Comparison of ENCODE assay signal across 14 mouse cellular contexts in genomic region chr5:72857756-72858155, GRCm38 (mm10). TPM values are rescaled to one million over a fixed set of nuclear protein-coding genes. Genes with fewer than 3 reads are reported as not detected.
A peak's percentile ranks its signal among the peaks of the same experiment; 100 is the strongest.
DNase-seq lines count a peak whose midpoint lies in the region; ATAC-seq and TF ChIP-seq lines count a peak whose summit lies in the region.
"Had no signal": no experiment of that assay in that cellular context is flagged by ENCODE, and none has a peak within 500 bp of the region (broad histone marks: within the 10 kb centered on the region; RNA-seq: fewer than 3 reads in every experiment).

No protein-coding gene starts in this region.

- no peak for TF ChIP-seq EP300 in lung, postnatal 0 days (IDR thresholded peaks at IDR 0.05)

- WGBS in lung, postnatal 0 days = 52% methylated on average over 4 of the region's 4 CpGs
- WGBS in limb, embryonic 14.5 days = 69% methylated on average over 4 of the region's 4 CpGs

- H3K36me3 ChIP-seq in lung, postnatal 0 days (ENCODE audit: insufficient read depth, low read length) = no peaks in the 10 kb centered on the region
- H3K36me3 ChIP-seq in limb, embryonic 14.5 days (ENCODE audit: control insufficient read depth, insufficient read depth, low read length) = no peaks in the 10 kb centered on the region
- H3K36me3 ChIP-seq: forebrain, embryonic 10.5 days; neural tube, embryonic 13.5 days had no signal

- TF ChIP-seq POLR2A in limb, embryonic 14.5 days (IDR thresholded peaks at IDR 0.05; ENCODE audit: borderline replicate concordance, extremely low read depth, insufficient read depth, insufficient read length) = no peak

- H3K9ac ChIP-seq in lung, postnatal 0 days (replicated peaks; ENCODE audit: low read depth) = no peak overlapping the region
- H3K9ac ChIP-seq in limb, embryonic 14.5 days (ENCODE audit: low read depth, low read length, severe bottlenecking) = no peak overlapping the region
- H3K9ac ChIP-seq: neural tube, embryonic 13.5 days had no signal

- H3K9me3 ChIP-seq in lung, postnatal 0 days (ENCODE audit: low read length) = no peaks in the 10 kb centered on the region
- H3K9me3 ChIP-seq in limb, embryonic 14.5 days (ENCODE audit: control insufficient read depth, low read length) = 0 out of 2 replicates have a peak, but pooled peaks cover 7% of the 10 kb centered on the region
- H3K9me3 ChIP-seq: neural tube, embryonic 13.5 days had no signal

- ATAC-seq in lung, postnatal 0 days = peak; percentile 61
- peak; percentile 42; the same call in 1 of the 2 replicates for ATAC-seq in limb, embryonic 14.5 days (ENCODE audit: low FRiP score, low read depth)
- ATAC-seq: Patski had no signal

- H3K4me1 ChIP-seq in lung, postnatal 0 days (ENCODE audit: insufficient read depth, low read depth, low read length) = peaks cover 3% of the 10 kb centered on the region; the same call in 1 of the 2 replicates
- H3K4me1 ChIP-seq in limb, embryonic 14.5 days (ENCODE audit: control insufficient read depth, insufficient read depth, low read length) = peaks cover 13% of the 10 kb centered on the region

- H3K27me3 ChIP-seq in lung, postnatal 0 days (replicated peaks; ENCODE audit: insufficient read depth, low read length) = no peaks in the 10 kb centered on the region
- no peaks in the 10 kb centered on the region for H3K27me3 ChIP-seq in limb, embryonic 14.5 days (ENCODE audit: control insufficient read depth, insufficient read depth, low read length)
- H3K27me3 ChIP-seq: CH12.LX; neural tube, embryonic 13.5 days; Patski had no signal

- intact Hi-C loops in heart, postnatal 10 days (cut with DNase I) = no loop called here

- DNase-seq in lung, postnatal 0 days (ENCODE audit: low spot score) = peak; percentile 56
- DNase-seq in lung, postnatal 4 days = no peak
- peak; percentile 62 for DNase-seq in NIH3T3 (ENCODE audit: low read depth)
- DNase-seq in limb, embryonic 14.5 days (ENCODE audit: low spot score) = peak; percentile 58
- peak; percentile 25 for DNase-seq in skeletal muscle tissue, adult 2 months (ENCODE audit: low read depth, low spot score)
- DNase-seq in cerebellum, postnatal 14 days = no peak
- DNase-seq in heart, postnatal 10 days = no peak
- DNase-seq: adrenal gland, adult 2 months; cerebellum, adult 2 months; lung, postnatal 10 days had no signal

- TF ChIP-seq CTCF in lung, postnatal 0 days (IDR thresholded peaks at IDR 0.05) = no peak

- H3K27ac ChIP-seq in lung, postnatal 0 days (ENCODE audit: low read length) = no peak overlapping the region
- H3K27ac ChIP-seq in limb, embryonic 14.5 days (replicated peaks; ENCODE audit: low read depth, low read length) = no peak overlapping the region
- H3K27ac ChIP-seq: forebrain, embryonic 10.5 days; neural tube, embryonic 13.5 days had no signal

- H3K4me3 ChIP-seq in lung, postnatal 0 days (ENCODE audit: low read depth, low read length) = no peak overlapping the region
- H3K4me3 ChIP-seq in limb, embryonic 14.5 days (replicated peaks; ENCODE audit: low read length) = no peak overlapping the region
- H3K4me3 ChIP-seq: forebrain, embryonic 10.5 days; neural tube, embryonic 13.5 days had no signal

- no peak overlapping the region for H3K4me2 ChIP-seq in lung, postnatal 0 days (replicated peaks; ENCODE audit: low read depth, low read length)
- no peak overlapping the region for H3K4me2 ChIP-seq in limb, embryonic 14.5 days (replicated peaks; ENCODE audit: low read depth, low read length, severe bottlenecking)
- H3K4me2 ChIP-seq: neural tube, embryonic 13.5 days had no signal

RNA-seq across cellular contexts. Expression of gene Tec, which starts 10.5 kb away (rescaled TPM):
- 4.2 and 4.6 TPM in 2 replicates for polyA plus RNA-seq in lung, postnatal 0 days (2015; fragmentation: Nextera tagmentation; extraction: Ambion mirVana)
- polyA plus RNA-seq in limb, embryonic 14.5 days (2012; rRNA removed) = 4.0 and 5.9 TPM in 2 replicates
- polyA plus RNA-seq in limb, embryonic 14.5 days (2014; fragmentation: Nextera tagmentation; extraction: Ambion mirVana) = 7.9 and 8.7 TPM in 2 replicates
- total RNA-seq in heart, postnatal 10 days (2021) = 10 to 100 TPM in 1 of 2 experiments, 1 to 10 TPM in 1; 8.0 to 10.8 TPM

RNA-seq across cellular contexts. Expression of gene Slain2, which starts 56.3 kb away (rescaled TPM):
- polyA plus RNA-seq in lung, postnatal 0 days (2015; fragmentation: Nextera tagmentation; extraction: Ambion mirVana) = 13.4 and 14.1 TPM in 2 replicates
- polyA plus RNA-seq in limb, embryonic 14.5 days (2012; rRNA removed) = 28.0 and 29.7 TPM in 2 replicates
- 24.2 and 25.8 TPM in 2 replicates for polyA plus RNA-seq in limb, embryonic 14.5 days (2014; fragmentation: Nextera tagmentation; extraction: Ambion mirVana)
- total RNA-seq in heart, postnatal 10 days (2021) = 100 to 1,000 TPM; 128 to 131 TPM

Comparison
In these comparisons a context has a peak if more than half of its experiments do, and no peak if none do; other contexts are left out.
1. DNase-seq: peak in lung, postnatal 0 days (single experiment), NIH3T3 (single experiment), limb, embryonic 14.5 days (single experiment) and skeletal muscle tissue, adult 2 months (single experiment); none in lung, postnatal 4 days (0 of 2), cerebellum, postnatal 14 days (0 of 2) and heart, postnatal 10 days (0 of 2).